In the genomic region with DNA sequence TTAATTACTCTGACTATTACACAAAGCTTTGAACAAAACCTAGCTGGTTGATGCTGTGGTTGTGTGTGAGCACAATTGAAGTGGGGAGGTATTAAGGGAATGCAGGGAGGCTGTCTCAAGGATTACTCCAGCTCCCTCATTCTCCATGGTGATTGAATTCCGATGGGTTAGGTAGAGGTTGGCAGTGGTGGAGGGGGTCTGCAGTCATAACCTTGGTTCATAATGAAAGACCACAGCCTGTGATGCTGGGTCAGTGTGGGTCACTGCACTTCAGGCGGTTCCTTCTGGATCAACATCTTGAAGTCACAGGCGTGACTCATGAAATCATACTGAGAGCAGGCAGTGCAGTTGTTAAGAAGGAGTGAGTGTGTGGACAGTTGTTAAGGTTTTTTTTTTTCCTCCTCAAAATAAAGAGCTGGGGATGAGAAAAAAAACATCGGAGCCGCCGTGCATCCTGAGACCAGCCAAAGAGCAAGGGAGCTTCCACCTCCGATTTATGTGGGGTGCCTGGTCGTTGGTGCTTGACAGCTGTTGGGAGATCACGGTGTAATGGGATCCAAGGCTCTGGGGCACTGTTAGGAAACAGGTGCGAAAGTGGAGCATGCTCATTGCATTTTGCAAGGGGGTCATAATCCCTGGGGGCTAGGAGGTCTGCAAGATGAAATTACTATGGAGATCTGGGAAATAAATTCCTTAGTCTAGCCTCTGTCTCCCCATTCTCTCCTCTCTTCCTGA, we compare ENCODE assay signal across 12 mouse cellular contexts.
A peak's percentile ranks its signal among the peaks of the same experiment; 100 is the strongest.
DNase-seq lines count a peak whose midpoint lies in the region; ATAC-seq and TF ChIP-seq lines count a peak whose summit lies in the region.
"Had no signal": no experiment of that assay in that cellular context is flagged by ENCODE, and none has a peak within 500 bp of the region (broad histone marks: within the 10 kb centered on the region; RNA-seq: fewer than 3 reads in every experiment).

No protein-coding gene starts in this region.

- H3K27ac ChIP-seq in hindbrain, embryonic 16.5 days (ENCODE audit: low read depth, low read length): no peak overlapping the region
- H3K27ac ChIP-seq in neural tube, embryonic 13.5 days (replicated peaks): no peak overlapping the region
- no peak overlapping the region for H3K27ac ChIP-seq in lung, postnatal 0 days (ENCODE audit: low read length)
- H3K27ac ChIP-seq in thymus, adult 2 months (ENCODE audit: control insufficient read depth, insufficient read depth, low read length): no peak overlapping the region

- 0 out of 2 replicates have a peak, but pooled peaks have one; percentile 11 for ATAC-seq in hindbrain, embryonic 16.5 days
- peak; percentile 32; the same call in 1 of the 2 replicates for ATAC-seq in neural tube, embryonic 13.5 days (ENCODE audit: low read depth)
- no peak for ATAC-seq in lung, postnatal 0 days
- ATAC-seq: liver, postnatal 0 days had no signal

- DNase-seq in kidney, postnatal 4 days: peak; percentile 60 to 69
- DNase-seq in kidney, adult 8-10 months: no peak
- DNase-seq in embryo, embryonic 10.5 days (ENCODE audit: low spot score): peak; percentile 73
- no peak for DNase-seq in lung, postnatal 0 days (ENCODE audit: low spot score)
- DNase-seq in thymus, adult 2 months: no peak
- no peak for DNase-seq in urinary bladder, postnatal 14 days (ENCODE audit: low spot score)
- DNase-seq: cerebellum, postnatal 36 days; heart, postnatal 10 days; liver, postnatal 0 days; thymus, postnatal 14 days had no signal

- no peaks in the 10 kb centered on the region; the same call in 1 of the 2 replicates for H3K27me3 ChIP-seq in hindbrain, embryonic 16.5 days (replicated peaks; ENCODE audit: control insufficient read depth, insufficient read depth, low read length)
- H3K27me3 ChIP-seq in neural tube, embryonic 13.5 days: no peaks in the 10 kb centered on the region
- H3K27me3 ChIP-seq in lung, postnatal 0 days (replicated peaks; ENCODE audit: insufficient read depth, low read length): no peaks in the 10 kb centered on the region
- H3K27me3 ChIP-seq in thymus, adult 2 months (ENCODE audit: control insufficient read depth, insufficient read depth, low read length): no peaks in the 10 kb centered on the region

- H3K9me3 ChIP-seq in hindbrain, embryonic 16.5 days (ENCODE audit: control insufficient read depth, low read length): no peaks in the 10 kb centered on the region
- H3K9me3 ChIP-seq in neural tube, embryonic 13.5 days: no peaks in the 10 kb centered on the region
- no peaks in the 10 kb centered on the region for H3K9me3 ChIP-seq in lung, postnatal 0 days (ENCODE audit: low read length)

- H3K4me2 ChIP-seq in hindbrain, embryonic 16.5 days (ENCODE audit: low read length): no peak overlapping the region
- H3K4me2 ChIP-seq in neural tube, embryonic 13.5 days: no peak overlapping the region
- no peak overlapping the region for H3K4me2 ChIP-seq in lung, postnatal 0 days (replicated peaks; ENCODE audit: low read depth, low read length)

- WGBS in hindbrain, embryonic 16.5 days: 36% methylated on average over 10 of the region's 10 CpGs
- 33% methylated on average over 10 of the region's 10 CpGs for WGBS in neural tube, embryonic 13.5 days
- 64% methylated on average over 10 of the region's 10 CpGs for WGBS in lung, postnatal 0 days
- WGBS in thymus, adult 2 months: 79% methylated on average over 10 of the region's 10 CpGs

- no peak overlapping the region for H3K9ac ChIP-seq in hindbrain, embryonic 16.5 days (ENCODE audit: low read depth, low read length)
- no peak overlapping the region for H3K9ac ChIP-seq in neural tube, embryonic 13.5 days
- H3K9ac ChIP-seq in lung, postnatal 0 days (replicated peaks; ENCODE audit: low read depth): no peak overlapping the region
- H3K9ac ChIP-seq: liver, postnatal 0 days had no signal

- TF ChIP-seq POLR2A in thymus, adult 2 months (IDR thresholded peaks at IDR 0.05; ENCODE audit: control insufficient read depth, extremely low read depth, insufficient read depth, low read length, poor library complexity): no peak

- TF ChIP-seq EP300 in lung, postnatal 0 days (IDR thresholded peaks at IDR 0.05): no peak

- H3K4me1 ChIP-seq in hindbrain, embryonic 16.5 days (ENCODE audit: control insufficient read depth, insufficient read depth, low read depth, low read length): peaks cover 8% of the 10 kb centered on the region
- peaks cover 38% of the 10 kb centered on the region for H3K4me1 ChIP-seq in neural tube, embryonic 13.5 days (replicated peaks)
- H3K4me1 ChIP-seq in lung, postnatal 0 days (ENCODE audit: insufficient read depth, low read depth, low read length): no peaks in the 10 kb centered on the region
- H3K4me1 ChIP-seq in thymus, adult 2 months (replicated peaks; ENCODE audit: control insufficient read depth, insufficient read depth, low read length): no peaks in the 10 kb centered on the region

- no peak overlapping the region for H3K4me3 ChIP-seq in hindbrain, embryonic 16.5 days (ENCODE audit: low read length)
- no peak overlapping the region for H3K4me3 ChIP-seq in neural tube, embryonic 13.5 days
- H3K4me3 ChIP-seq in lung, postnatal 0 days (ENCODE audit: low read depth, low read length): no peak overlapping the region
- no peak overlapping the region for H3K4me3 ChIP-seq in thymus, adult 2 months (ENCODE audit: control insufficient read depth, insufficient read depth, low read length)

- no peak for TF ChIP-seq CTCF in lung, postnatal 0 days (IDR thresholded peaks at IDR 0.05)
- TF ChIP-seq CTCF in thymus, adult 2 months (IDR thresholded peaks at IDR 0.05; ENCODE audit: borderline replicate concordance, control insufficient read depth, extremely low read depth, insufficient read depth, low read length, poor library complexity): no peak

- no peaks in the 10 kb centered on the region for H3K36me3 ChIP-seq in hindbrain, embryonic 16.5 days (ENCODE audit: control insufficient read depth, insufficient read depth, low read length)
- H3K36me3 ChIP-seq in neural tube, embryonic 13.5 days: no peaks in the 10 kb centered on the region
- no peaks in the 10 kb centered on the region for H3K36me3 ChIP-seq in lung, postnatal 0 days (ENCODE audit: insufficient read depth, low read length)
- H3K36me3 ChIP-seq in thymus, adult 2 months (ENCODE audit: control insufficient read depth, insufficient read depth, low read length): no peaks in the 10 kb centered on the region

Comparison
In these comparisons a context has a peak if more than half of its experiments do, and no peak if none do; other contexts are left out.
1. DNase-seq: peak in kidney, postnatal 4 days (2 of 2) and embryo, embryonic 10.5 days (single experiment); none in kidney, adult 8-10 months (0 of 2), lung, postnatal 0 days (single experiment), thymus, adult 2 months (single experiment) and urinary bladder, postnatal 14 days (single experiment).